19 mouse cellular contexts compared by ENCODE assay signal in the genomic region with DNA sequence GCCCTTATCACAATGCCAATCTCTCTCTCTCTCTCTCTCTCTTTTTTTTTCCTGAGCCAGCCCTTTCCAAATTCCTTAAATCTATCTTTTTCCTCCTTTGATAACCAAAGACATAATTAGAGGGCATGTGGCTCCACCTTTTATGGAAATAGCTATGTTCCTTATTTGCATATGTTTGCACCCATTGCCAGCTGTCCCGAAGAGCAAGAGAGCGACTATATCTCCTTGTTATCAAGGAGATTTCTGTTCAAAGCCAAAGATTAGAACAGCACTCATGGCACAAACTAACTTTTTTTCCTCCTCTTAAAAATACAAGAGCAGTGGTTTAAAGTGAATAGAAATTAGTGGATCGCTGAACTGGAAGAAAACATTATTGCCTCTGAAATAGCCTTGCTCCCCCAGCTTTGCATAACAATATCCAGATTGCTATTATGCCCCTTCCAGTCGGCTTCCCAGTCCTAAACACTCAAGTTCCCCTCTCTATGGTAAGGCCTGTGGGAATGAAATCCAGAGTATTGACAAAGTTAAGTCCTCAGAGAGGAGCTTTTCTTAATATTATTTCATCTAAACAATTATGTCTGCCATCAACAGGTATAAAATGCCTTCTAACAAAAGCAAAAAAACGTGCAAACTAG. TPM values are rescaled to one million over a fixed set of nuclear protein-coding genes. Genes with fewer than 3 reads are reported as not detected.
DNase-seq lines count a peak whose midpoint lies in the region; ATAC-seq and TF ChIP-seq lines count a peak whose summit lies in the region.
"Had no signal": no experiment of that assay in that cellular context is flagged by ENCODE, and none has a peak within 500 bp of the region (broad histone marks: within the 10 kb centered on the region; RNA-seq: fewer than 3 reads in every experiment).

No protein-coding gene starts in this region.

- no peak overlapping the region for H3K4me3 ChIP-seq in hindbrain, embryonic 12.5 days
- no peak overlapping the region for H3K4me3 ChIP-seq in hindbrain, embryonic 16.5 days (ENCODE audit: low read length)
- H3K4me3 ChIP-seq in forebrain, embryonic 10.5 days: 0 out of 2 replicates have a peak overlapping the region, but pooled peaks have one; percentile 5
- H3K4me3 ChIP-seq in forebrain, postnatal 0 days (ENCODE audit: low read depth, low read length): no peak overlapping the region
- no peak overlapping the region for H3K4me3 ChIP-seq in lung, postnatal 0 days (ENCODE audit: low read depth, low read length)
- H3K4me3 ChIP-seq: embryonic facial prominence, embryonic 13.5 days; liver, embryonic 12.5 days; stomach, embryonic 15.5 days had no signal

- H3K27me3 ChIP-seq in hindbrain, embryonic 12.5 days: no peaks in the 10 kb centered on the region
- no peaks in the 10 kb centered on the region for H3K27me3 ChIP-seq in hindbrain, embryonic 16.5 days (replicated peaks; ENCODE audit: control insufficient read depth, insufficient read depth, low read length)
- no peaks in the 10 kb centered on the region for H3K27me3 ChIP-seq in forebrain, embryonic 10.5 days (ENCODE audit: poor library complexity, severe bottlenecking)
- H3K27me3 ChIP-seq in forebrain, postnatal 0 days (ENCODE audit: insufficient read depth, low read length): no peaks in the 10 kb centered on the region
- no peaks in the 10 kb centered on the region for H3K27me3 ChIP-seq in lung, postnatal 0 days (replicated peaks; ENCODE audit: insufficient read depth, low read length)
- H3K27me3 ChIP-seq: embryonic facial prominence, embryonic 13.5 days; liver, embryonic 12.5 days; stomach, embryonic 15.5 days had no signal

- H3K4me2 ChIP-seq in hindbrain, embryonic 12.5 days (replicated peaks): no peak overlapping the region; the same call in 1 of the 2 replicates
- H3K4me2 ChIP-seq in hindbrain, embryonic 16.5 days (ENCODE audit: low read length): no peak overlapping the region
- no peak overlapping the region for H3K4me2 ChIP-seq in forebrain, postnatal 0 days (ENCODE audit: low read depth)
- H3K4me2 ChIP-seq in lung, postnatal 0 days (replicated peaks; ENCODE audit: low read depth, low read length): no peak overlapping the region
- H3K4me2 ChIP-seq: embryonic facial prominence, embryonic 13.5 days; liver, embryonic 12.5 days; lung, embryonic 14.5 days; stomach, embryonic 15.5 days had no signal

- no peak for TF ChIP-seq CTCF in forebrain, postnatal 0 days (IDR thresholded peaks at IDR 0.05; ENCODE audit: low read depth)
- TF ChIP-seq CTCF in lung, postnatal 0 days (IDR thresholded peaks at IDR 0.05): no peak

- H3K36me3 ChIP-seq in hindbrain, embryonic 12.5 days: no peaks in the 10 kb centered on the region
- H3K36me3 ChIP-seq in hindbrain, embryonic 16.5 days (ENCODE audit: control insufficient read depth, insufficient read depth, low read length): no peaks in the 10 kb centered on the region
- no peaks in the 10 kb centered on the region for H3K36me3 ChIP-seq in forebrain, embryonic 10.5 days (replicated peaks)
- H3K36me3 ChIP-seq in forebrain, postnatal 0 days (ENCODE audit: insufficient read depth): no peaks in the 10 kb centered on the region
- H3K36me3 ChIP-seq in lung, postnatal 0 days (ENCODE audit: insufficient read depth, low read length): no peaks in the 10 kb centered on the region
- H3K36me3 ChIP-seq: embryonic facial prominence, embryonic 13.5 days; stomach, embryonic 15.5 days had no signal

- ATAC-seq in hindbrain, embryonic 12.5 days (ENCODE audit: low FRiP score): peak; percentile 74
- no peak for ATAC-seq in hindbrain, embryonic 16.5 days
- ATAC-seq in forebrain, postnatal 0 days: peak; percentile 42; the same call in 1 of the 2 replicates
- no peak for ATAC-seq in lung, postnatal 0 days
- no peak for ATAC-seq in megakaryocyte progenitor cell, adult 5-6 weeks (replicated peaks; ENCODE audit: poor library complexity)
- ATAC-seq: liver, embryonic 12.5 days had no signal

- 19% methylated on average over 5 of the region's 5 CpGs for WGBS in hindbrain, embryonic 12.5 days
- WGBS in hindbrain, embryonic 16.5 days: 12% methylated on average over 5 of the region's 5 CpGs
- WGBS in forebrain, embryonic 10.5 days: 18% methylated on average over 5 of the region's 5 CpGs
- 6% methylated on average over 5 of the region's 5 CpGs for WGBS in forebrain, postnatal 0 days
- 33% methylated on average over 5 of the region's 5 CpGs for WGBS in lung, postnatal 0 days

- no peaks in the 10 kb centered on the region for H3K9me3 ChIP-seq in hindbrain, embryonic 12.5 days (replicated peaks)
- H3K9me3 ChIP-seq in hindbrain, embryonic 16.5 days (ENCODE audit: control insufficient read depth, low read length): no peaks in the 10 kb centered on the region
- no peaks in the 10 kb centered on the region for H3K9me3 ChIP-seq in forebrain, embryonic 10.5 days
- H3K9me3 ChIP-seq in forebrain, postnatal 0 days (ENCODE audit: low read length): no peaks in the 10 kb centered on the region
- H3K9me3 ChIP-seq in lung, postnatal 0 days (ENCODE audit: low read length): no peaks in the 10 kb centered on the region
- H3K9me3 ChIP-seq: embryonic facial prominence, embryonic 13.5 days; liver, embryonic 12.5 days; stomach, embryonic 15.5 days had no signal

- peak; percentile 17 for DNase-seq in R1 (ENCODE audit: low read depth, low spot score)
- DNase-seq in forebrain, embryonic 10.5 days (ENCODE audit: extremely low spot score, low spot score): no peak
- DNase-seq in forebrain, postnatal 0 days: no peak
- no peak for DNase-seq in lung, postnatal 0 days (ENCODE audit: low spot score)
- no peak for DNase-seq in right cerebral cortex, postnatal 14 days
- DNase-seq: cerebellum, adult 9-10 months; gastrocnemius, postnatal 14 days; kidney, adult 11 months; lung, embryonic 14.5 days; thymus, adult 18-20 months; thymus, postnatal 4 days had no signal

- H3K4me1 ChIP-seq in hindbrain, embryonic 12.5 days: no peaks in the 10 kb centered on the region
- no peaks in the 10 kb centered on the region; the same call in 1 of the 2 replicates for H3K4me1 ChIP-seq in hindbrain, embryonic 16.5 days (ENCODE audit: control insufficient read depth, insufficient read depth, low read depth, low read length)
- peaks cover 56% of the 10 kb centered on the region for H3K4me1 ChIP-seq in forebrain, embryonic 10.5 days
- 0 out of 2 replicates have a peak, but pooled peaks cover 16% of the 10 kb centered on the region for H3K4me1 ChIP-seq in forebrain, postnatal 0 days (ENCODE audit: insufficient read depth)
- H3K4me1 ChIP-seq in lung, postnatal 0 days (ENCODE audit: insufficient read depth, low read depth, low read length): no peaks in the 10 kb centered on the region
- H3K4me1 ChIP-seq: embryonic facial prominence, embryonic 13.5 days; stomach, embryonic 15.5 days had no signal

- H3K27ac ChIP-seq in hindbrain, embryonic 12.5 days: 0 out of 2 replicates have a peak overlapping the region, but pooled peaks have one; percentile 23
- H3K27ac ChIP-seq in hindbrain, embryonic 16.5 days (ENCODE audit: low read depth, low read length): no peak overlapping the region
- H3K27ac ChIP-seq in forebrain, embryonic 10.5 days: peak overlapping the region; percentile 65
- H3K27ac ChIP-seq in forebrain, postnatal 0 days (ENCODE audit: low read depth, low read length): no peak overlapping the region
- no peak overlapping the region for H3K27ac ChIP-seq in lung, postnatal 0 days (ENCODE audit: low read length)
- H3K27ac ChIP-seq: embryonic facial prominence, embryonic 13.5 days; kidney, postnatal 0 days; liver, embryonic 12.5 days; macrophage; stomach, embryonic 15.5 days had no signal

- H3K9ac ChIP-seq in hindbrain, embryonic 12.5 days: no peak overlapping the region
- H3K9ac ChIP-seq in hindbrain, embryonic 16.5 days (ENCODE audit: low read depth, low read length): no peak overlapping the region
- no peak overlapping the region for H3K9ac ChIP-seq in forebrain, postnatal 0 days
- H3K9ac ChIP-seq in lung, postnatal 0 days (replicated peaks; ENCODE audit: low read depth): no peak overlapping the region
- H3K9ac ChIP-seq: embryonic facial prominence, embryonic 13.5 days; liver, embryonic 12.5 days; lung, embryonic 14.5 days; stomach, embryonic 15.5 days had no signal

- TF ChIP-seq EP300 in lung, postnatal 0 days (IDR thresholded peaks at IDR 0.05): no peak

RNA-seq across cellular contexts. Expression of a gene that starts 39.2 kb away (rescaled TPM):
- polyA plus RNA-seq in hindbrain, embryonic 12.5 days (2016; fragmentation: Nextera tagmentation; extraction: Ambion mirVana): 34.0 and 37.8 TPM in 2 replicates
- polyA plus RNA-seq in hindbrain, embryonic 16.5 days (2015; fragmentation: Nextera tagmentation; extraction: Ambion mirVana): 59.7 and 60.5 TPM in 2 replicates
- polyA plus RNA-seq in forebrain, embryonic 10.5 days (2016; fragmentation: Nextera tagmentation; extraction: Ambion mirVana): 28.3 and 28.7 TPM in 2 replicates
- 30.1 and 48.7 TPM in 2 replicates for total RNA-seq in forebrain, postnatal 0 days (2014; rRNA removed)
- polyA plus RNA-seq in forebrain, postnatal 0 days (2015; fragmentation: Nextera tagmentation; extraction: Ambion mirVana): 59.2 and 60.0 TPM in 2 replicates
- polyA plus RNA-seq in lung, postnatal 0 days (2015; fragmentation: Nextera tagmentation; extraction: Ambion mirVana): 13.2 and 15.4 TPM in 2 replicates
- total RNA-seq in megakaryocyte progenitor cell, adult 5-6 weeks (2015): 33.0 and 35.2 TPM in 2 replicates
- 40.5 and 40.9 TPM in 2 replicates for total RNA-seq in megakaryocyte progenitor cell, adult 5-6 weeks (2017)

Comparison
In these comparisons a context has a peak if more than half of its experiments do, and no peak if none do; other contexts are left out.
1. ATAC-seq: peak in hindbrain, embryonic 12.5 days (single experiment) and forebrain, postnatal 0 days (single experiment); none in hindbrain, embryonic 16.5 days (single experiment), lung, postnatal 0 days (single experiment) and megakaryocyte progenitor cell, adult 5-6 weeks (single experiment).
2. H3K27ac ChIP-seq: peak in hindbrain, embryonic 12.5 days (single experiment) and forebrain, embryonic 10.5 days (single experiment); none in hindbrain, embryonic 16.5 days (single experiment), forebrain, postnatal 0 days (single experiment) and lung, postnatal 0 days (single experiment).